Mouse (Mus musculus) adrenal gland, adult 8-10 months (tissue): ENCODE results near the gene Rnf144b. TPM values are rescaled to one million over a fixed set of nuclear protein-coding genes. Genes with fewer than 3 reads are reported as not detected.

ENCODE experiments used
- DNase-seq: peaks from one replicate; pipeline ENCODE4 v3.0.0; 2022
- total RNA-seq, 4 experiments: library from RNA; stranded (reverse); gene quantifications; 2 replicates each; pipeline ENCODE4 v1.2.4; 2022

Gene Rnf144b
- total RNA-seq, 4 experiments from 2014 or later: 3.0 to 5.5 (median 4.8) TPM

DNA sequence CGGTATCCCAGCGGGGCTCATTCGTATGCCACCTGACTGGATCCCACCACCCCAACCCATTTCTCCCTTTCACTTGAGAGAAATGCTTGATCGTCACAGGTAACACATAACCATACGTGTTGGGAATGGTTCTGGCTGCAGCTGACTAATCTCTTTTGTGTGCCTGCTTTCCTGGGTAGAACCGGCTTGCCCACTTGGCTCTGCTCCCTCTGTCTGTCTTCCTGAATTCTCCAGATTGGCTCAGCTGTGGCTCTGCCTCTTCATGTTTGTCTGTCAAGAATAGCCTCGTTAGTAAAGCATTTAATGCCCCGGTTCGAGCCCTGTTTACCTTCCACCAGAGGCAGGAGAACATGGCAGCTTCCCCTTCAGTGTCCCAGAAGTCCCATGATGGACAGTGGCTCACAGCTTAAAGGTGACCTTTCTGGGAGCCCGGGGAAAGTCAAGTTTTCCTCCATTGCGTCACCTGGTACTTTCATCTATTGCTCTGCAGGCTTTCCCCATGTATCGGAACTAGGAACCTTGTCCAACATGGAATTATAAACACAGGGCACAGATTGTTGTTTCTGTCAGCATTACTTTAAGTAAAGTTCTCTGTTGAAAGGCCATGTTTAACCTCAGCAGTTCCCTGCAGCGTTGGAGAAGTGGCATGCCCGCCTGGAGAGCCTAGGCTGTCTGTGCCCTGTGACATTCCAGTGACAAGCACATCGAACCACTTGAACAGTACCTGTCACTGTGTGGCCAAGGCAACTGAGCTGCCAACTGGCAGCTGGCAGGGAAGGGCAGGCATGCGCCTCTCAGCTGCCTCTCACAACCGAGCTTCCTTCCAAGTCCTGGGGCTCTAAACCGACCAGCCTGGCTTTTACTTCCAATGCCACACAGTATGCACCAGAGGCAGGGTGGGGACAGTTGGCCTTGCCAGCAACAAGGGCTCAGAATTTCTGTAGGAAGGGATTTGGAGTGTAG is 101.4 kb downstream of the Rnf144b start:
- no peak for DNase-seq

DNA sequence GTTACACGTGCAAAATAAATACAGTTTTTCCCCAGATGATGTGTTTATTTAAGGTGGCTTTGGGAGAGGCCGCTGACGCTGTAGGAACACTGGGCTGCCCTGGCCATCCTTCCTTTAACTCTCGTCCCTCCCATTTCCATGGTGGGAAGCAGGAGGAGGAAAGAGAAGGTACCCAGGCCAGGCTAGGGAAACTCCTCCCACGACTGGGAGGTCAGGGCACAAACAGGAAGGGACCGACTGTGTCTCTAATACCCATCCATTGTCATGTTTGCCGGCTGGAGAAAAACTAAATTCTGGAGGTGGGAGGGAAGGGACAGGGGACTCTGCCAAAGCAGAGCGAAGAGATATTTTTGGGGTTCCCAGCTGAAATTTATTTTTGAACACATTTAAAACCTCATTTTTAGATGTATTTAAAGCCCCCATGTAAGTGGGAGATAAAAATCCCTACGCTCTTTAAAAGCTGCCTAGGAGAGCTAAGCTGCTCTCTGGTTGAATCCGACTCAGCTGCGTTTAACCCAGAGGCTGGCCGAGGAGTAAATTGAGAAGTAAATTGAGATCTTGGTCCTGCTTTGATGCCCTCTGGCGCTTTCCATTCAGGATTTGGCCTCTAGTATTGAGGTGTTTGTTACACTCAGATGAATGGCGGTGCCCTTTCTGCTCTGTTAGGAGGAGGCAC is 102.3 kb downstream of the Rnf144b start:
- no peak for DNase-seq

DNA sequence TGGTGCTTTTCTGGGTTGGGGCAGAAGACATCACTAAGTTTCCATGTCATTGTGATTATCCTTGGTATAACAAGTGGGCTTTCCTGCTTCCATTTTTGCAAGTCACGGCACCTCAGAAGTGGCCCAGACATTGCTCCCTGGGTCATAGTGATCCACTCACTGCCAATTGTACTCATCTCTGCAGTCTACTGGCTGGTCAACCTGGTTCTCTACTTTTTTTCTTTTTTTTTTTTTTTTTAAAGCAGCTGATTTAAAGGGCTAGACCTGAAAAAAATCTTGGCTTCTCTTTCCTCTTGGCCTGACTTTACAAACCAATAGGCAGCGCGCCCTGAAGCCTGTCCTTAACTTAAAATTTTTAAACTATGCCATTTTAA is 102.9 kb downstream of the Rnf144b start:
- DNase-seq: no peak

DNA sequence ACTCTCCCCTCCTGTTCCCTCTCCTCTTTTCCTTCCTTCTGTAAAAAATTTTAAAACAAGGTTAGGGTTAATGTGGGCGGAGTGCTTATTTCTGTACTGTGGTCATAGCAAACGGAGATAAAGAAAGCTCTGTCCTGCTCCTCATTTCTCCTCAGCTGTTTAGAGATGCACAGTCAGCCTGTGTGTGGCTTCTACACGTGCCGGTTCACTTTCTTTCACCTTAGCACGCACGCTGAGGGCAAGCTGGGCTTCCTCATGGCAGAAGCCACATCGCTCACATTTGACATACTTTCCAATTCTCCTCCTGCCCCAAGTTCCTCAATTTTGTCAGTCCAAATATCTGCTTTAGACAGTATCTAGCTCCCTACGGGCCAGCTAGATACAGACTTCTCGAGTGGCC is 103.3 kb downstream of the Rnf144b start:
- no peak for DNase-seq

DNA sequence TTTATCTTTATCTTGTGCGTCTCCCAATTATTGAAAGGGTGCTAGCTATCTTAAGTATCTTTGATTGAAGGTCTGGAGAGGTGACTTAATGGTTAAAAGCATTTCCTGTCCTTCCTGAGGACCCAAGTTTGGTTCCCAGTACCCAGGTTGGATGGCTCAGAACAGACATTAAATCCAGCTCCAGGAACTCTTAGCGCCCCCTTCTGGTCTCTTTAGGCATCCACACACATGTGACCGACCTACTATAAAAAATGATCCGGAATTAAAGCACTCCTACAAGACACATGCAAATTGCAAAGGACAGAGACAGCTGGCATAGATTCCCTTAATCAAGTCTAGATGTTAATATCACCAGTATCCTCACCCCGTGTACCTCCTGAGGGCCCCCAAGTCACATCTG is 104.1 kb downstream of the Rnf144b start:
- no peak for DNase-seq

DNA sequence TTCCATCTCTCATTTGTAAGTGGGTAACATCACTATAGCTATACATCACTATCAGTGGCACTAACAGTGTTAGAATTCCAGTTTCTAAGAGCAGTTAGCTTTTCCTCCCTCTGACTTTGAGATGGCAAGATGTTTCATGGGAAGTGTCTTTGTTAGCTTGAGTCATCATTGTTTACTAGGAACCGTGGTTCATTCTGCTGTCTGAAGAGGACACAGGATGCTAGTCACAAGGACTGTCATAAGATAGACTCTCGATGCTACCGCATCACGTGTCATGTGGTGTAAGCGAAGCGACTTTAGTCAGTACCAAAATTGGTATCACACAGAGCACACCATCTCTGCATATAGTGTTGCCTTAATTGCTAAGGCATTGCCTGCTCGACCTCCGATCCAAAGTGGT is 105.7 kb downstream of the Rnf144b start:
- no peak for DNase-seq

DNA sequence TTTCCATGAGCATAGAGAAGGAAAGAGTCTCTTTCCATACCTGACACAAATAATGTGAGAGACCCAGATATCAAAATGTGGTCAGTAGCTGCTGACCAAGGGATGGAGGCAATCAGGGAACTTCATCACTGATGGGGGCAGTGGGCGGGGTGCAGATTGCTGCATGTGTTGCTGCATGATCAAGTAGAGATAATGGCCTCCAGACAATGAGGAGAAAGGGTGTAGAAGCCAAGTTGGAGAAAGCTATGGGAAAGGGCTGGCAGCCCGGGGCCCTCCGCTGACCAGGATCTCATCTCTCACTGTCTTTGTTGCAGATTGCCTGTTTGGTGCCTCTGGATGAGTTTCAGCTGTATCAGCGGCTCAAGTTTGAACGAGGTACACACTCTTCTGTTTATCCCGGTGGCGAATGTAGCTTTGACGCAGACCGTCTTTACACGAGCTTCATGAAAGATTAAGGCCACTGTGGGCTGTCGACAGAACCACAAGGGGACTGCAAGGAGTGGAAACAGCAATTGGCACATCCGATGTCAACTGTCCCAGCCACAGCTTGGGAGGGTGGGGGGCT is 106.3 kb downstream of the Rnf144b start:
- DNase-seq: no peak

DNA sequence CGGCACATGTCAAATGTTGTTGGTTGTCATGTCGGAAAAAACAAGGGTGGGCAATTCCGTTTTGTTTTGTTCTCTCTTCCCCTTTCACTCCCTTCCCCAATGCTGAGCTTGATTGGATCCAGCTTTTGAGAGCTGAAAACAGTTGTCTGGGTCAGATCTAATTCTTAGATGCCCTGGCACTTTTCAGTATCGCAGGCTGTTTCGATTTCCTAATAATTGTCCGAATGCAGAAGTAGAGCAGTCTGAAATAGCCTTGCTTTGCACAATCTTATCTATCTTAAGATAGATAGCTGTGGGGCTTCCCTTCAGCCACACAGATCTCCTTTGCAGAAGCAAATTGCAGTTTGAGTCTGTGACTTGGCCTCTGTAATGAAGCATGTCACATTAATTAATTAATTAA is 109.7 kb downstream of the Rnf144b start:
- DNase-seq: no peak

DNA sequence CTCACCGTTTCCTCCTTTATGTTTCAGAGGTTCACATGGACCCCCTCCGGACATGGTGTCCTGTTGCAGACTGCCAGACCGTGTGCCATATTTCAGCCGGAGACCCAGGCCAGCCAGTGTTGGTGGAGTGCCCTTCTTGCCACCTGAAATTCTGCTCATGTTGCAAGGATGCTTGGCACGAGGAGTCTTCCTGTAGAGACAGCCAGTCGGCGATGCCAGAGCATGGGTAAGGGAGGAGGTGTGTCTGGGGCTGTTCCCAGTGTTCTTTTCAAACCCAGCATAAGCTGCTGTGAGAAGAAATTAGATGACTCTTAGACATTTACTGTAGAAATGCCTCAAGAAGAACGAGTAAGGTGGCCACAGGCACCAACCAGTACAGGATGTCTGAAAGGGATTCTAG is 114.9 kb downstream of the Rnf144b start:
- no peak for DNase-seq

DNA sequence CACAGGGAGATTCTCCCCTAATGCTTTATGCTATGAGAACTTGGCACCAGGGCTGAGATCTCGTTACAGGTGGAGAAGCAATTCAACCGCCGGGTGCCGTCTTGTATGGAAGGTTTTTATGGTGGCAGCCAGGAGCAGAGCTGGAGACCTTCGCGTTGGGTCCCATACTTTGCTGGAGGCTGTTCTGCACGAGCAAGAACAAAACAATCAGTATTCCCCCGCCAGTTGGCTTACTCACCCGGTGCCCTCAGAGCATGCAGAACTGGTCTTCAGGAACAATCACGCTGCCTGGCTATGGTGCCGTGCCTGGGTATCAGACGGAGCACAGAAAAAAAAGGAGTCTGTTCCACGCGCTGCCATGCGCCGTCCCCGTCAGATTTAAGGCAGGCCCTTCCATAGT is 115.7 kb downstream of the Rnf144b start:
- no peak for DNase-seq

DNA sequence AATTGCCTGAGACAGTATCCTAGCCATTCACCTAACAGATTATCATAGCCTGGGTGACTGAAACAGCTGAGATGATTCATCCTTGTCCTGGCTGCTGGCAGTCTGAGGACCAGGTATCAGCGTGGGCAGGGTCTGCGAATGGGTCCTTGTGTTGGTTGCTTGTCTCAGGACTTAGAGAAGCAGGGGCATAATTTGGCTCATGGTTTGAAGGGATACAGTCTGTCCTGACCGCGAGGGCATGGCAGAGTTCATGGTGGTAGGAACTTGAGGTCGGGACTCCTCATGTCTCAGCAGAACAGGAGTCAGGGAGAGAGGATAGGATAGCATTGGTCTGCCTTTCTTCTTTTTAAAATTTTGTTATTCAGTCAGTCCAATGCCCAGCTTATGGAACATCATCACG is 121.1 kb downstream of the Rnf144b start:
- DNase-seq: no peak

DNA sequence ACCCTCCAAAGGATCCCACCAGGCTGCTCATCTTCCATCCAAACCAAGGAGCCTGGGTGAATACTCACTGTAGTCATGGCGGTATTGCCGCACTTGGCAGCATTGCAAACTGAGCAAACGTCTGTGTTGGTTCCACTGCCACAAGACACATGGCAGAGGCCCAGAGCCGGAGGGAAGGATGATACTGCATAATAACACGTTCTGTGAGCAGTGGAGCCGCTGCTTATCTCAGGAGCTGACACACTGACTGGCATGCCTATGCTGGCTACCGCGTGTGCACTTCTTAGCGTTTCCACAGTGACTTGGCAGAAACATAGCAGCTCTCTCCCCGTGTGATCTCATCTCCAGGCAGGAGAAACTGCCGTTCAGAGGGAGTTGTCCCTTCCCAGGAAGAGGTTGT is 122.3 kb downstream of the Rnf144b start:
- no peak for DNase-seq

DNA sequence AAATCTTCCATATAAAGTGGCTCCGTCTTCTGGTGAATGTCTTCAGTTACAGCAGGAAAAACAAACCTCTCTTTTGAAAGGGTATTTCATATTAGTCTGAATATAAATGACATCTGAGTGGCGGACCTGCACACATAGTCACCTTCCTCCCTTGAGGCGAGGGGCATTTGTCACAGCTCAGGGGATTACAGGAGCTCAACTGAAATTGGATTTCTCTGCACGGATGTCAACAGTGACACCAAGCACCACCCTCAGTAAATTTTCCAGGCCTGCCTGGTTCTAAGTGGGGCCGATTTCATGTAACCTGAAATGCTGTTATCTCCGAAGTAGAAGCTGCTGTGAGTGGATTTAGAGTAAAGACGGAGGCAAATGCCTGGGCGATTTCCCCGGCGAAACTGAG is 124.0 kb downstream of the Rnf144b start:
- no peak for DNase-seq

DNA sequence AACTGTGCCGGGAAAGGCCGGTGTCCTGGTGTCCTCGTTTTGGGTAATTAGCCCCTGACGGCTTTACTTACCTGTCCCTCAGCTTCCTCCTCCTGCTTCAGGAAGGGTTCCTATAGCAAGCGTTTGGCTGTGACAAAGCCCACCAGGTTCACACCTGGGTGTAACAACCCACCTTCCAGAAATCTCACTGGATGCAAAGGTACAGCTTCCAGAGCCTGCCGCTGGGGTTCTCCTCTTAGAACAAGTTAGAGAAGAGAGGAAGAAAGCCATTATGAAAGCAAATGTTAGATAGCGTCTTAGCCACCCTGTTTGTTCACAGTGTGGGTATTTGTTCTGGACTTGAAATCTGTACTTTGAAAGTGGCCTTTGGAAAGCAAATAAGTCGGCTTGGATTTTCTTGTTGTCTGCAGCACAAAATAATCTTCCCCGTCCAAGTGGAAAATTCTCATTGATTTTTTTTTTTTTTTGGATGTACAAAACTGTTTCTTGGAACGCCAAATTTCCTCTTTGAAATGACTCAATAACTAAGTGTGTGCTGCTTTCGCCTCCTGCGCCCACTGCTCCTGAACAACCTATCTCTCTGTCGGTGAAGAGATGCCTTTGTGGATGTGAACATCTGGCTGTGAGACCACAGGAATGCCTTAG is 124.8 kb downstream of the Rnf144b start:
- no peak for DNase-seq

DNA sequence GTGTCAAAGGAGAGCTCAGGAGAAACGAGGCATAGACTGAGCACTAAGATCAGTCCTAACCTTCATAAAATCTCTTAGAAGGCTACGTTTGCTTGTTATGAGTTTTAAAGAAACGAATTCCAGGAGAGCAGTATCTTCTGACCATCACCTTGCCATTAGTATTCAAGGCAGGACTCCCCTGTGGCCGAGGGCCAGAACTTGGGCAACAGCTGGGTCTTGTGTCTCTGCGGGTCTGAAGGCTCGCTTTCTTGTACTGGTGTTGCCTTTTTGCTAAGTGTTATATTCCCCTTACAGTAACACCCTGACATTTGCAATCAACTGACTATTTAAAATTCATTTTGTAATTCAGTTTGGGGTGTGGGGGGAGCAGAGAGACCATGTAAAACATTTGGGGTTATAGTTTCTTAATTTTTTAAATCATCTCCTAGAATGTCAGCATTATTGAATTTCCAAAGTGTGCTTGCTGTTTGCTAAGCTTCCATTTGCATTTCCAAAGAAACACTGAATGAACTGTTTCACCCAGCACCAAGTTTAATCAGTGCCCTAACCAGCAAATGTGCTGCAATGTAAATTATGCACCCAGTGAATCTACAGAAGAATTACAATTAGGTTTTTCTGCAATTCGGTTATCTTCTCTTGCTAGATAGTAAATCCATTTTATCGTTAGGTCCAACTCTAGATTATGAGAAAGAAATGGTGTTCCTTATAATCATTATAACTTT is 126.0 kb downstream of the Rnf144b start:
- DNase-seq: no peak

DNA sequence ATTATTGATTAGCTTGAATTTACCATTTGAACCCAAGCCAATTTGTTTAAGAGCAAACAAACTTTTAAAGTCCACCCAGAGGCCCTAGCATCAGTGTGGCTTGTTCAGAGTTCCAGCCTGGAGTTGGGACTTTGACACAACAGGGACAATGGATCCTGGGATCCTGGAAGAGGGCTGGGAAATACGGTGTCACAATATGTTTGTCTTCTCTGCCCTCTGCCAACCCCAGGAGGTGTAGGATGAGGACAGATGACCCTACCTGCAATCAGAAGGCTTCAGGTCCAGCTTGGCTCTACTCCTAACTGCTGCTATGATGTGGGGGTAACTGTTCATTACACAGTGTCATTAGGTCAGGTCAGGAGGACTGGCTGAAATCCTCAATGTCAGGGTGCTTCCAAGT is 128.2 kb downstream of the Rnf144b start:
- no peak for DNase-seq

DNA sequence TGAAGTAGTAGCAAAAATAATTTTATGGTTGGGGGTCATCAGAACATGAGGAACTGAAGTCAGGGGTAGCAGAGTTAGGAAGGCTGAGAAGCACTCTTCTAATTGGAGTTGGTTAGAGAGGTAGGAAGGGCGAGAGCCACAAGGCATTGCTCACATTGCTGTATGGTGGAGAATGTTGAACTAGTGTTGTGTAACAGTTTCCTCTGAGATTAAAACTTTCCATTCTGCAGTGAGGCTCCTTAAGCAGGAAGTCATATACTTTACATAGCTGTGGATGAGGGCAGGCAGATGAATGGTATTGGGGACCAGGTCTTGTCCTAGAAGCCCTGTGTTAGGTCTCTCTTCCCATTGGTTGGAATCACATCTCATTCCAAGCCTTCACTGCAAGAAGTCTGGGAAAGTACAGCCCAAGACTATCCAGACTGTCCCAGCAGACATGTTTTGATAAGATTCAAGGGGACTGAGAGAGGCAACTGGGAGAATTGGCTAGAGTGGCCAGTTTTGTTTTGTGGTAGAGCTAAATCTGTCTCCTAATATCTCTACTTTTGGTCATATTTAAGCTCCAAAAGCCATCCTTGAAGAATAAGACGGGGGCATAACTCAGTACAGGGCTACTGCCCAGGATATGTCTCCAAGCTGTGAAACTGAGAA is 128.8 kb downstream of the Rnf144b start:
- no peak for DNase-seq

DNA sequence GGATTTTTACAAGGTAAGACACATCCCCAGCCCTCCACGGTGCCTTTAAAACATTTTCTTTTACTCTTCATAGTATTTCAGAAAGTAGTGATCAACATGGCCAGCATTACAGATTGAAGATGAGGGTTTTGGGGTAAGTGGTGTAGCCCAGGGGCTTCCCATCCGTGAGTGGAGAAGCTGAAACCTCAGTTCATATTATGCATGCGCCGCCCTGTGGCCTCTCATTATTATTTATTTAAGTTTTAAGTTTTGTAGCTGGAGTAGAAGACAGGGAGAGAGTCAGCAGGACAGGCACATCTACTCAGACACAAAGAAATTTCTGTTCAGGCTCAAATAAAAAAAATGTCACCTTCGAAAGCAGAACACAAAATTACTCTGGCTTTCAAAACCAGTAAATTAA is 131.3 kb downstream of the Rnf144b start:
- no peak for DNase-seq

DNA sequence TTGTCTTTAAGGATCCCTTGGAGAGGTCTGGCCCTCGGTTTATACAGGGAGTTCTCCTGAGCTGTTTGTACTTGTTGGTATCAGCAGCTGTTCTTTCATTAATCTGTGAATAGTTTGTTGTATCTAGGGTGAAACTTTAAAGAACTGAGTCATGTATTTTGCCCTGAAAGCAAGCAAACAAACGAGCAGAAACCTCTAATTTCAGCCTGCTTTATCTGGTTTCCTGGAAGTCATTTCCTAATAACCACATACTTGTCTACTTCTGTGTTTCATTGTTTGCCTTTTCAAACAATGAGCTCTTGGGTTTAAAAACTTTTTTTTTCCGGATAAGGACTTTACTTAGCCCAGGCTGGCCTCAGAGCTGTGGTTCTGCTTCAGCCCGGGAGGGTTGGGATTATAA is 136.8 kb downstream of the Rnf144b start:
- no peak for DNase-seq

DNA sequence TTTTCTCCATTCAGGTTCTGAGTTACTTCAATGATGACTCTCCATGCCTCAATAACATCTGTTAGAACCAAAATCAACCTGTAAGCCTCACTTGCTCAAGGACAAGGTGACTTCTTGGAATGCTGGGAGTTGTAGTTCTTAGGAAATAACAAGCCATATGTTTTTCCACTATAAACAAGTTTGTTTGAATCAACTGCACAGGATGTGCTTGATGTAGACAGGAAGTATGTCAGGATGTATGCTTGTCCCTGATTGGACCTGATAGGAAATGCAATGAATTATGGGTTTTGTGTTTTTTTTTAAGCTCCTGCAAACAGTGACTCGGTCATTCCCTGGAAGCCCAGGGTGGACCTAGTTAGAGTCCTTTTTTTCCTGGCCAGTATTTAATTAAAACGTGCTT is 139.5 kb downstream of the Rnf144b start:
- no peak for DNase-seq

DNA sequence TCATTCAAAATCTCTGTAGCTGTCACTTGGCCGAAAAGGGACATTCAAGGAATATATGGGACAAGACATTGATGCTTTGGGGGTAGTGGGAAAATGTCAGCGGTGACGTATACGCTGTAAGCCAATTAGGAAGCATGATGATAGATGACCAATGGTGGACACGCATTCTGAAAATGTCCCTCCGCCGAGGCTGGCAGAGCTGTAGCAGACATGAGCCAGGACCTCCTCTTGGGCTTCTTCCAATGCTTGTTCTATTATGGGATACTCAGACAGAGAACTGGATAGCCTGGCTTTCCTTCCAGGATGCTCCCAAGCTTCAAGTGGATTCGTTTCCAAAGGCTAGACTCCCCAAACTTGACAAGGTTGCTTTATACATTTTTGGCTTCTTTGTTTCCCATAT is 141.9 kb downstream of the Rnf144b start:
- no peak for DNase-seq

DNA sequence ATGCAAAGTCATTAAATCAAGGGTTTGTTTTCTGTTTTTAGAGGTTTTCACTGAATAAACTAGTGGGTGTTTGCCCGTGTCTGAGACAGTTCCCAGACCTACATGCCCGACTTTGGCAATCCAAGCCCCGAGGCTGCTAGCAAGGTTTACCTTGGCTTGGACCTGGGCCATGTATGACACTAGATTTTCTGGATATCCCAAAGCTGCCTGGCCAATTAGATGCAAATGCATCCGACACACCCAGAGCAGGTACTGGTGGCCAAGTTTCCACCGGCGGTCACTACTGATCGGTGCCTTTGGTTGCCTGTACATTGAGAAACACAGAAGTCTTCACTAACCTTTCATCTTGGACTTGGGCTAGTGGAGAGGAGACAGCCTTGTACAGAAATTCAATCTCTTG is 144.0 kb downstream of the Rnf144b start:
- no peak for DNase-seq
